Mouse (Mus musculus) spleen, adult 2 months (tissue): ENCODE measurements around the gene H2afz. TPM values are rescaled to one million over a fixed set of nuclear protein-coding genes. Genes with fewer than 3 reads are reported as not detected.

Source experiments
- DNase-seq, 2 experiments: peaks; one replicate each; pipeline versions ENCODE4 v3.0.0 to v3.0.0-alpha.2; 2012 to 2021; ENCODE audit warnings: low spot score in 2 of 2, low read depth in 1 of 2
- H3K27ac ChIP-seq: fragments of 200-500 bp; 2 replicates; pipeline ENCODE4 v1.5.1; 2012; ENCODE audit warnings: low read length, inconsistent platforms; ENCODE audit not compliant: insufficient read depth
- H3K27me3 ChIP-seq: fragments of 200-500 bp; 2 replicates; pipeline ENCODE4 v1.6.1; 2012; ENCODE audit warnings: mild to moderate bottlenecking, moderate library complexity, low read length, inconsistent platforms; ENCODE audit not compliant: control insufficient read depth, insufficient read depth
- H3K36me3 ChIP-seq: fragments of 200-500 bp; 2 replicates; pipeline ENCODE4 v1.6.1; 2012; ENCODE audit warnings: mild to moderate bottlenecking, low read length, inconsistent platforms; ENCODE audit not compliant: control insufficient read depth, insufficient read depth
- H3K4me1 ChIP-seq: fragments of 200-500 bp; 2 replicates; pipeline ENCODE4 v1.6.1; 2011; ENCODE audit warnings: inconsistent platforms; ENCODE audit not compliant: control insufficient read depth, insufficient read depth, insufficient read length
- H3K4me3 ChIP-seq: fragments of 200-500 bp; 2 replicates; pipeline ENCODE4 v1.5.1; 2011; ENCODE audit warnings: mild to moderate bottlenecking, inconsistent platforms; ENCODE audit not compliant: insufficient read depth, insufficient read length; ENCODE audit errors: extremely low read depth
- CTCF ChIP-seq: fragments of 200-500 bp; IDR thresholded peaks from 2 replicates; pipeline ENCODE4 v1.5.1; 2011; ENCODE audit warnings: mild to moderate bottlenecking, inconsistent platforms; ENCODE audit not compliant: insufficient read depth, insufficient read length, insufficient replicate concordance; ENCODE audit errors: extremely low read depth
- POLR2A ChIP-seq: fragments of 200-500 bp; IDR thresholded peaks from 2 replicates; pipeline ENCODE4 v1.6.1; 2011; ENCODE audit warnings: low read depth, low read length, inconsistent platforms
- WGBS: fragments of 180-500 bp; shearing (Covaris S2); methylation state at CpG from one replicate; pipeline ENCODE4 v1.1.7; 2018; 5-methylcytosine and 5-hydroxymethylcytosine counted together
- polyA plus RNA-seq: library from polyadenylated mRNA; depleted of rRNA; stranded (reverse); fragments of >200 nt; gene quantifications from 2 replicates; pipeline ENCODE4 v1.2.3, GENCODE M21; 2012

The H2afz gene
- polyA plus RNA-seq, 1 experiment: 452 TPM

GRCm38 (mm10) chr3:137861436-137861835, 2.9 kb upstream of the H2afz start:
- H3K27ac ChIP-seq: no peak overlapping the region

GRCm38 (mm10) chr3:137862600-137862999, 1.7 kb upstream of the H2afz start:
- Histone ChIP-seq H3K4me3 (no peak overlapping the region), H3K27ac (no peak overlapping the region), H3K27me3 (no peaks in the 10 kb centered on the region), H3K4me1 (peaks cover 6% of the 10 kb centered on the region), H3K36me3 (0 out of 2 replicates have a peak, but pooled peaks cover 2% of the 10 kb centered on the region)
- 93% methylated on average over 3 of the region's 3 CpGs for whole genome bisulfite sequencing
- no peak for DNase-seq
- TF ChIP-seq CTCF (no peak), POLR2A (no peak)

More at GRCm38 (mm10) chr3:137861436-137861835, 2.9 kb upstream of the H2afz start:
- TF ChIP-seq CTCF (no peak), POLR2A (no peak)
- H3K4me1 ChIP-seq: peaks cover 2% of the 10 kb centered on the region; the same call in 1 of the 2 replicates
- 97% methylated on average over 4 of the region's 4 CpGs for WGBS
- no peaks in the 10 kb centered on the region for H3K36me3 ChIP-seq
- DNase-seq: no peak
- H3K4me3 ChIP-seq: no peak overlapping the region
- no peaks in the 10 kb centered on the region for H3K27me3 ChIP-seq

DNA sequence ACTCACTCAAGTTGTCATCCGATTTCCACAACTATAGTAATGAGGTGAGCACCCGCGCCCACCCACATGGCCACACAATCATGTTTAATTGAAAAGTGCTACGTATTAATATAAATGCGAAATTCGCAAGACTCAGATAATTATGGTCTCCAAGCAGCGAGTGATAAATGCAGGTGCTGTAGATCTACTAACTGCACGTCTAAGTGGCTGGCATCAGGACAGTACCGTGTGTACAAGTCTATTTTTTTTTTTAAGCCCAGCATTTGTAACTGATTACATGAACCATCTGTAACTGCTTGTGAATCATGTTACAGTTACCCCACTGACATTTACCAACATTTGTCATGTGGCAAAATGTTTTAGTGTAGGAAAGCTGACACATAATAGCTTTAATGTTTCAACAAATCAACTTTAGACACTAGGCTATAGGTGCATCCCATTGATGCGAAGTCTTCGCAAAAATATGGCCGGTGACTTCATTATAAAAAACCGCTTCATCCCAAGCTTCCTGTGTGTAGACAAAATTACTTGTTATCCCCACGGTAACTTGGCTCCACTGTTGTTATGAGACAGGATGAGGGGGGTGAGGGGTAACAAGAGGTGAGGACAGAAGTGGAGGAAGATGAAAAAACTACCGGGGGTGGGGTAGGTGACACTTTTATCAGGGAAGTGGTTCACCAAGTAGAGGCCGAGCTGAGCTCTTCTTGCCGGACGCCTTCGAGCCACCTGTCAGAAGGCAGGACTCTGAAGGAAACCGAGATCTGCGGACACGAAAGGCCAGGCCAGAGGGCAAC, 760 bp upstream of the H2afz start:
- Histone ChIP-seq H3K36me3 (0 out of 2 replicates have a peak, but pooled peaks cover 2% of the 10 kb centered on the region), H3K27ac (peak overlapping the region; percentile 95), H3K27me3 (no peaks in the 10 kb centered on the region), H3K4me1 (peaks cover 6% of the 10 kb centered on the region), H3K4me3 (peak overlapping the region; percentile 66)
- TF ChIP-seq POLR2A (no peak), CTCF (no peak)
- DNase-seq: peak in 1 of 2 experiments; percentile 67
- WGBS: 35% methylated on average over 22 of the region's 22 CpGs

DNA sequence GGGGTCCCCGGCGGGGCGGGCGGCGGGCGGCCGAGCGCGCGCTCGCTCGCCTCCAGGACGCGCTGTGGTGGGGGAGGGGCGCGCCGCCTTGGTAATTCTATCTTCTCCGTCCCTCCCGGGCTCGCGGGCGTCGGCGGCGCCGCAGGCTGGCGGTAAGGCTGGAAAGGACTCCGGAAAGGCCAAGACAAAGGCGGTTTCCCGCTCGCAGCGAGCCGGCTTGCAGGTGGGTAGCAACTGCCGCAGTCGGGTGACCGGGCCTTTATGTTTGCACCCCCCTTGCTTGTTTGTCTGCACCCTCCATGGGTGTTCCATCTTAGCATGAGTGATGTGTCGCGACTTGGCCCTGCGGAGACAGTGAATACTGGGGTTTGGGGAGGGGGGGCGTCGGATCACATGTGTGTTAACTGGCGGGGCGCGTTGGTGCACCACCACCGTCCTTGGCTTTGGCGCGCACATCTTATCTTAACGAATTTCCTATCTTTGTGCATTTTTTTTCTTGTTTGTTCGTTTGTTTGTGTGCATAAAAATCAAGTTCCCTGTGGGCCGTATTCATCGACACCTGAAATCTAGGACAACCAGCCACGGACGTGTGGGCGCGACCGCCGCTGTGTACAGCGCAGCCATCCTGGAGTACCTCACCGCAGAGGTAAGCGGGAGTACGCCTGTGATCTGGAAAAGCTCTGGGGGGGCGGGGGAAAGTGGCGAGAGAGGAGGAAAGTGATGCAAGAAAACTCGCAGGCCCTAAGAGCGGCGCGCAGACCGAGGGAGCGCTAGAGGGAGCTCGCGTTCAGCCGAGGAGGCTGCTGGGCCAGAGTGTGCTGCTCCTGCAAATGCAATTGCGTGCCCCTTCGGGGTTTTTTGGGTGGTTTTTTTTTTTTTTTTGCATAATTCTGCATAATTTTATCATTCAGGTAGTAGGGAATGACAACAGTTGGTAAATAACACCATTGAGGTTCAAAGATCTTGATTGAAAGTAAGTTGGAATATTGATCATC, 998 bp downstream of the H2afz start:
- H3K27me3 ChIP-seq: no peaks in the 10 kb centered on the region
- WGBS: under 1% methylated on average over 67 of the region's 74 CpGs
- 0 out of 2 replicates have a peak, but pooled peaks cover 2% of the 10 kb centered on the region for H3K36me3 ChIP-seq
- peak; percentile 95 for TF ChIP-seq CTCF
- no peak for TF ChIP-seq POLR2A
- peaks cover 6% of the 10 kb centered on the region for H3K4me1 ChIP-seq
- peak; percentile 85 to 86 for DNase-seq
- peak overlapping the region; percentile 77 for H3K4me3 ChIP-seq
- H3K27ac ChIP-seq: peak overlapping the region; percentile 84

- H3K36me3 ChIP-seq: 0 out of 2 replicates have a peak, but pooled peaks cover 2% of the 10 kb centered on the region
- TF ChIP-seq CTCF (no peak), POLR2A (no peak)
- peaks cover 5% of the 10 kb centered on the region; the same call in 1 of the 2 replicates for H3K4me1 ChIP-seq
- H3K27me3 ChIP-seq: no peaks in the 10 kb centered on the region
- 22% methylated on average over 2 of the region's 2 CpGs for WGBS
- peak overlapping the region; percentile 81 for H3K27ac ChIP-seq
- peak overlapping the region; percentile 74; the same call in 1 of the 2 replicates for H3K4me3 ChIP-seq
- no peak for DNase-seq
These were observed 2.8 kb downstream of the H2afz start for GRCm38 (mm10) chr3:137867133-137867436.

DNA sequence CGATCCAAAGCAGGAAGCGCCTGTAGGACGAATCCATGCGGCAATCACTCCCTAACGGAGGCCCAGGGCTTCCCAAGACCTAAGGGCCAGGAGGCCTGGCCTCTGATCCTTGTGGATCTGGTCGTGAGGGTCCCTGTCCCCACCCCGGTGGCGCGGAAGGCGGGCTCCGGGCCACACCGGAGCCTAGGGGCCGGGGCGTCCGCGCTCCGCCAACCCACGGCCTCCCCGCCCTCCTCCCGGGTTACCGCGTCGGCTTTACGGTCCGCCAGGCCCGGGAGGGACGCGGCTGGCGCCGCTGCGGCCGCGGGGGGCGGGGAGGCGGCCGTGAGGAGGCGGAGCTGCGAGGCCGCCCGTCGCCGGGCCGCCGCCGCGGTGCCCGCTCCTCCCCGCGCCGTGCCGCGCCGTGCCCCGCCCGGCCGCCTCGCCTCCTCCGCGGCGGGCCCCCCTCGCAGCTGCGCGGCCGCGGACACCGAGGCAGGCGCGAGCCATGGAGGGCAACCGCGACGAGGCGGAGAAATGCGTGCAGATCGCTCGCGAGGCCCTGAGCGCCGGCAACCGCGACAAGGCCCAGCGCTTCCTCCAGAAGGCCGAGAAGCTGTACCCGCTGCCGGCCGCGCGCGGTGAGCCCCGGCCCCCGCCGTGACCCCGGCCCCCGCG, 3.3 kb downstream of the H2afz start, which contains the start of gene Dnajb14:
Gene Dnajb14 (plus strand): TSS at position 239 of the 657 bp plus-strand sequence.
- Histone ChIP-seq H3K27me3 (no peaks in the 10 kb centered on the region), H3K4me1 (peaks cover 5% of the 10 kb centered on the region; the same call in 1 of the 2 replicates), H3K27ac (peak within 1 kb of the TSS; percentile 84), H3K4me3 (peak within 1 kb of the TSS; percentile 74), H3K36me3 (0 out of 2 replicates have a peak, but pooled peaks cover 2% of the 10 kb centered on the region)
- TF ChIP-seq POLR2A: no peak
- no peak for TF ChIP-seq CTCF
- WGBS: 1% methylated on average over 82 of the region's 94 CpGs
- peak in 1 of 2 experiments; percentile 27 for DNase-seq
